Mouse (Mus musculus) forebrain, embryonic 15.5 days (tissue): Measurements from ENCODE around the gene Tmed2. TPM values are rescaled to one million over a fixed set of nuclear protein-coding genes. Genes with fewer than 3 reads are reported as not detected.
"Not testable (repeated sequence)": the region's sequence is repeated elsewhere in the genome, so short reads cannot be mapped to it uniquely, and the experiment has no call there.

Source experiments
- ATAC-seq: fragments of 200-750 bp; cut with Nextera tagmentation; replicated peaks from 2 replicates; pipeline ENCODE4 v1.8.0; 2017; ENCODE audit warnings: mild to moderate bottlenecking, moderate TSS enrichment, moderate library complexity
- H3K27ac ChIP-seq: fragments of 300-500 bp; sonication (generic); replicated peaks from 2 replicates; pipeline ENCODE4 v1.5.1; 2015; ENCODE audit warnings: mild to moderate bottlenecking, inconsistent platforms
- H3K27me3 ChIP-seq: fragments of 300-500 bp; sonication (generic); 2 replicates; pipeline ENCODE4 v1.6.1; 2015; ENCODE audit warnings: inconsistent platforms
- H3K36me3 ChIP-seq: fragments of 300-500 bp; sonication (generic); 2 replicates; pipeline ENCODE4 v1.6.1; 2015; ENCODE audit warnings: mild to moderate bottlenecking, inconsistent platforms
- H3K4me1 ChIP-seq: fragments of 300-500 bp; sonication (generic); 2 replicates; pipeline ENCODE4 v1.6.1; 2015; ENCODE audit warnings: inconsistent platforms
- H3K4me2 ChIP-seq: fragments of 300-500 bp; sonication (generic); replicated peaks from 2 replicates; pipeline ENCODE4 v1.6.1; 2015; ENCODE audit warnings: mild to moderate bottlenecking, inconsistent platforms
- H3K4me3 ChIP-seq: fragments of 300-500 bp; sonication (generic); 2 replicates; pipeline ENCODE4 v1.5.1; 2015; ENCODE audit warnings: mild to moderate bottlenecking, inconsistent platforms
- H3K9ac ChIP-seq: fragments of 300-500 bp; sonication (generic); replicated peaks from 2 replicates; pipeline ENCODE4 v1.6.1; 2015; ENCODE audit warnings: mild to moderate bottlenecking, inconsistent platforms
- H3K9me3 ChIP-seq: fragments of 300-500 bp; sonication (generic); 2 replicates; pipeline ENCODE4 v1.6.1; 2016; ENCODE audit warnings: inconsistent platforms
- WGBS: fragments of 180-500 bp; shearing (Covaris S2); methylation state at CpG from one replicate; pipeline ENCODE4 v1.1.7; 2015; ENCODE audit warnings: mixed read lengths; 5-methylcytosine and 5-hydroxymethylcytosine counted together
- polyA plus RNA-seq: library from polyadenylated mRNA; unstranded; fragments of >200 nt; fragmentation: Nextera tagmentation; extraction: Ambion mirVana; gene quantifications from 2 replicates; pipeline ENCODE4 v1.2.1, GENCODE M21; 2015

Gene Tmed2
- polyA plus RNA-seq, 1 experiment from 2014 or later, result 377 TPM

- Histone ChIP-seq H3K36me3 (peaks cover 44% of the 10 kb centered on the region), H3K4me1 (peaks cover 17% of the 10 kb centered on the region)
- H3K9me3 ChIP-seq, H3K4me3 ChIP-seq, H3K4me2 ChIP-seq, H3K27ac ChIP-seq, H3K9ac ChIP-seq, H3K27me3 ChIP-seq, ATAC-seq: not testable (repeated sequence)
- WGBS, result 74% methylated on average over 4 of the region's 4 CpGs
Measured at GRCm38 (mm10) chr5:124550737-124551136, 10.2 kb downstream of the Tmed2 start.

- Histone ChIP-seq H3K36me3 (peaks cover 44% of the 10 kb centered on the region), H3K4me2 (peak overlapping the region; percentile 84), H3K4me3 (peak overlapping the region; percentile 94), H3K4me1 (peaks cover 17% of the 10 kb centered on the region), H3K9ac (peak overlapping the region; percentile 85), H3K27ac (peak overlapping the region; percentile 85)
- H3K27me3 ChIP-seq, H3K9me3 ChIP-seq, ATAC-seq: not testable (repeated sequence)
- WGBS, result 37% methylated on average over 5 of the region's 5 CpGs
Measured at GRCm38 (mm10) chr5:124551349-124552093, 11.0 kb downstream of the Tmed2 start.

GRCm38 (mm10) chr5:124552094-124552472 is 11.6 kb downstream of the Tmed2 start:
- H3K36me3 ChIP-seq, result peaks cover 44% of the 10 kb centered on the region
- H3K4me3 ChIP-seq, result peak overlapping the region; percentile 94
- WGBS, result 5% methylated on average over 9 of the region's 9 CpGs
- peak overlapping the region; percentile 85 for H3K27ac ChIP-seq
- no peaks in the 10 kb centered on the region for H3K9me3 ChIP-seq
- peak overlapping the region; percentile 85 for H3K9ac ChIP-seq
- H3K27me3 ChIP-seq, result no peaks in the 10 kb centered on the region
- H3K4me1 ChIP-seq, result peaks cover 17% of the 10 kb centered on the region
- peak overlapping the region; percentile 84 for H3K4me2 ChIP-seq
- ATAC-seq, result 0 out of 2 replicates have a peak, but pooled peaks have one; percentile 7

GRCm38 (mm10) chr5:124552558-124553307 is 12.2 kb downstream of the Tmed2 start, which contains the start of gene Ddx55:
Ddx55 (plus strand) TSS chr5:124552864.
- Histone ChIP-seq H3K4me2 (peak within 1 kb of the TSS; percentile 84), H3K27me3 (no peaks in the 10 kb centered on the region), H3K36me3 (peaks cover 41% of the 10 kb centered on the region), H3K9me3 (no peaks in the 10 kb centered on the region), H3K4me1 (peaks cover 17% of the 10 kb centered on the region), H3K27ac (peak within 1 kb of the TSS; percentile 85), H3K9ac (peak within 1 kb of the TSS; percentile 85), H3K4me3 (peak within 1 kb of the TSS; percentile 94)
- WGBS, result under 1% methylated on average over 66 of the region's 66 CpGs
- peak; percentile 89 for ATAC-seq

- Histone ChIP-seq H3K9me3 (no peaks in the 10 kb centered on the region), H3K4me1 (peaks cover 17% of the 10 kb centered on the region), H3K4me2 (peak overlapping the region; percentile 84), H3K27ac (no peak overlapping the region), H3K4me3 (peak overlapping the region; percentile 94), H3K9ac (0 out of 2 replicates have a peak overlapping the region, but pooled peaks have one; percentile 85), H3K36me3 (peaks cover 40% of the 10 kb centered on the region), H3K27me3 (no peaks in the 10 kb centered on the region)
- ATAC-seq, result no peak
- 62% methylated on average over 6 of the region's 6 CpGs for WGBS
Measured at GRCm38 (mm10) chr5:124553607-124554006, 13.1 kb downstream of the Tmed2 start.

GRCm38 (mm10) chr5:124555145-124555544 is 14.7 kb downstream of the Tmed2 start:
- no peaks in the 10 kb centered on the region for H3K27me3 ChIP-seq
- 75% methylated on average over 1 of the region's 1 CpGs for WGBS
- no peak overlapping the region for H3K4me2 ChIP-seq
- H3K4me3 ChIP-seq, result no peak overlapping the region
- no peaks in the 10 kb centered on the region for H3K9me3 ChIP-seq
- H3K36me3 ChIP-seq, result peaks cover 53% of the 10 kb centered on the region
- H3K27ac ChIP-seq, result no peak overlapping the region
- H3K9ac ChIP-seq, result no peak overlapping the region
- peaks cover 17% of the 10 kb centered on the region for H3K4me1 ChIP-seq
- no peak for ATAC-seq

GRCm38 (mm10) chr5:124571068-124571467 is 30.6 kb downstream of the Tmed2 start:
- WGBS, result 88% methylated on average over 12 of the region's 12 CpGs
- H3K27ac ChIP-seq, result no peak overlapping the region
- no peak overlapping the region for H3K4me3 ChIP-seq
- no peaks in the 10 kb centered on the region for H3K9me3 ChIP-seq
- peaks cover 95% of the 10 kb centered on the region for H3K36me3 ChIP-seq
- no peaks in the 10 kb centered on the region for H3K4me1 ChIP-seq
- no peaks in the 10 kb centered on the region for H3K27me3 ChIP-seq
- H3K4me2 ChIP-seq, result no peak overlapping the region
- ATAC-seq, result no peak
- H3K9ac ChIP-seq, result no peak overlapping the region

GRCm38 (mm10) chr5:124575467-124575866 is 35.0 kb downstream of the Tmed2 start:
- no peaks in the 10 kb centered on the region for H3K9me3 ChIP-seq
- no peak overlapping the region for H3K4me3 ChIP-seq
- H3K4me1 ChIP-seq, result peaks cover 21% of the 10 kb centered on the region
- WGBS, result 96% methylated on average over 7 of the region's 7 CpGs
- H3K9ac ChIP-seq, result no peak overlapping the region
- no peak overlapping the region for H3K4me2 ChIP-seq
- H3K36me3 ChIP-seq, result peaks cover 61% of the 10 kb centered on the region
- H3K27me3 ChIP-seq, result no peaks in the 10 kb centered on the region
- ATAC-seq, result no peak
- H3K27ac ChIP-seq, result no peak overlapping the region

GRCm38 (mm10) chr5:124578633-124579317 is 38.3 kb downstream of the Tmed2 start, which contains the start of the genes Eif2b1 and Gtf2h3:
Eif2b1 (minus strand) TSS chr5:124579131.
Gtf2h3 (plus strand) TSS chr5:124579140.
- Histone ChIP-seq H3K9me3 (no peaks in the 10 kb centered on the region), H3K4me2 (peak within 1 kb of the TSS; percentile 90), H3K4me3 (peak within 1 kb of the TSS; percentile 70), H3K27ac (peak within 1 kb of the TSS; percentile 64), H3K9ac (peak within 1 kb of the TSS; percentile 76), H3K27me3 (no peaks in the 10 kb centered on the region), H3K36me3 (peaks cover 40% of the 10 kb centered on the region), H3K4me1 (peaks cover 26% of the 10 kb centered on the region)
- under 1% methylated on average over 51 of the region's 51 CpGs for WGBS
- peak; percentile 96 for ATAC-seq

- Histone ChIP-seq H3K4me3 (no peak overlapping the region), H3K27ac (no peak overlapping the region), H3K9me3 (no peaks in the 10 kb centered on the region), H3K36me3 (peaks cover 44% of the 10 kb centered on the region), H3K4me2 (no peak overlapping the region), H3K9ac (no peak overlapping the region), H3K27me3 (no peaks in the 10 kb centered on the region), H3K4me1 (peaks cover 26% of the 10 kb centered on the region)
- ATAC-seq, result no peak
- 94% methylated on average over 5 of the region's 5 CpGs for WGBS
Measured at GRCm38 (mm10) chr5:124582515-124582914, 42.0 kb downstream of the Tmed2 start.

- no peak for ATAC-seq
- no peaks in the 10 kb centered on the region for H3K27me3 ChIP-seq
- no peak overlapping the region for H3K4me2 ChIP-seq
- no peak overlapping the region for H3K9ac ChIP-seq
- H3K36me3 ChIP-seq, result peaks cover 75% of the 10 kb centered on the region
- H3K4me1 ChIP-seq, result no peaks in the 10 kb centered on the region
- 97% methylated on average over 3 of the region's 3 CpGs for WGBS
- no peak overlapping the region for H3K4me3 ChIP-seq
- no peak overlapping the region for H3K27ac ChIP-seq
- no peaks in the 10 kb centered on the region for H3K9me3 ChIP-seq
Measured at GRCm38 (mm10) chr5:124592768-124593167, 52.3 kb downstream of the Tmed2 start.
